Mouse (Mus musculus) CD8-positive naive resting alpha-beta T cell, adult 57 days (primary cell): ENCODE data around the gene Atg4d. TPM values are rescaled to one million over a fixed set of nuclear protein-coding genes. Genes with fewer than 3 reads are reported as not detected.

Experiments used
- total RNA-seq: library from RNA; stranded (reverse); gene quantifications from one replicate; pipeline ENCODE4 v1.2.4, GENCODE M21; 2023

Gene Atg4d
- 56.6 TPM for total RNA-seq

DNA sequence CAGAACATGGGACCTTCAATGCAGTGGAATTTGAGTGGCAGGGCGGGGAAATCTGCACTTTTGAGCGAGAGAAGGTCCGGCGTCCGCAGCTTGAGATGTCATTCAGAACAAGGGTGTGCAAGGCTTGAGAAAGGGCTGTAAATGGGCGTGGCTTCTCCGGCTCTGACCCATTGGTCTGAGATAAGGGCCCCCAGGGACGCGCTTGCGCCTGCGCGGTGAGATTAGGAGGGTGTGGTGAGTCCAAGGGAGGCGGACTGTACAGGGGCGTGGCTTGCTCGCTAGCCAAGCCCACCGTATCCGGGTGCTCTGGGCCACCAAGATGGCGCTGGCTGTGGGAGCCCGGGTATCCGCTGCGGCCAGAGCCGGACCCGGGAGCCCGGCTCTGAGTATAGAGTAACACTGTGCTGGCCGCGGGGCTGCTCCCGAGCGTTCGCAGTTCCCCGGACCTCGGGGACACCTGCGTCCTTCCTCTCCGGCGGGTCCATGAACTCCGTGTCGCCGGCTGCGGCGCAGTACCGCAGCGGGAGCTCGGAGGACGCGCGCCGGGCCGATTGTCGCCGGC lies at the start of gene Atg4d:
TSS of gene Atg4d (plus strand) at position 294 of the 562 bp plus-strand sequence.

DNA sequence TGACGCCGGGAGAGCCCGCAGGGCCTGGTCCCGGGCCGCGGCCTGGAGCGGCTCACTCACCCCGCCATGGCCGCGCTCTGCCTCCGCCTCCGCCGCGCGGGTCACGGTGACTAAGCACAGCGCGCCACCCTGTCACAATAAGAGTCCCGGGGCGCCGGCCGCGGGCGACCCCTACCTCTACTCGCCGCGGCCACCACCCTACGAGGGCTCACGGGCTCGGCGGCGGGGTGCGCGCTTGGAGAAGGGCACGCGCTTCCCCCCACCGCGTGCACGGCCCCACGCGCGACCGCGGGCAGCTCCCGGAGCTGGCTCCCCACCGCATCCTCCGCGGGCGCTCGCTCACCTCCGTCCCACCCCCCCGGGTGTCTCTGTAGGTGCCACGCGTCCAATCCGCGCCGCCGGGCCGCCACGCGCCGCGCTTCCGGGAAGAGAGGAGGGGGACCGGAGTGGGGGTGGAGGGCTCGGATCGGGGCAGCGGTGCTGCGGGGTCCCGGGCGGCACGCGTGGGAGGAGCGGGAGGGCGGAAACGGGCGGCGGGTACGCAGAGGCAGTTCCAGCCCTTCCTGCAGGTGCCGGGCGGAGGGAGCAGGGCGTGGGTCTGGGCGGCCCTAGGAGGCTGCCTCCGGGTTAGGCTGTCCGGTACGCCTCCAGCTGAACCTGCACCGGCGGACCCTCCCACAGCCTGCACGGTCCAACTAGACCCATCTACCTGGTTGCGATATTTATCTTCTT lies 26.2 kb upstream of the Atg4d start, which contains the start of gene Keap1:
TSS of gene Keap1 (minus strand) at position 629 of the 732 bp plus-strand sequence.

DNA sequence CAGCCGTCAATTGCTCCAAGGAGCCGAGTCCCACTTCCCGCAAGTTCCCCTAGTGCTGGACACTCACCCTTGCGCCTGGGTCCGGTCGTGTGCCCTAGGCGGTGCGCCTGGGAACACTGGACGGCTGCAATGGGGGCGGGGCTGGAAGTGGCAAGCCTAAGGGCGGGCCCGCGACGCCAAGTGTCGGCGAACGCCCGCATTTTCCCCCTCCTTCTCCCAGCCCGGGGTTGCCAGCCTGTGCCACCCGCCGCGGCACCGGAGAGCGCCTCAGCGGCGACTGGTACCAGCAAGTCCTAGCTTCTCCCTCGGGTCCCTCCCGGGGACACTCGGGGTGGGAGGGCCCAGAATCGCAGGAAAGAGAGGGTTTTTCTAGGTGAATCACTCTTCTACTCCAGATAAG lies 16.8 kb upstream of the Atg4d start, which contains the start of gene S1pr5:
TSS of gene S1pr5 (minus strand) at position 118 of the 400 bp plus-strand sequence.

GRCm38 (mm10) chr9:21287571-21288402 lies 22.7 kb downstream of the Atg4d start, which contains the start of gene Kri1:
TSS of gene Kri1 (minus strand) at chr9:21287969.

DNA sequence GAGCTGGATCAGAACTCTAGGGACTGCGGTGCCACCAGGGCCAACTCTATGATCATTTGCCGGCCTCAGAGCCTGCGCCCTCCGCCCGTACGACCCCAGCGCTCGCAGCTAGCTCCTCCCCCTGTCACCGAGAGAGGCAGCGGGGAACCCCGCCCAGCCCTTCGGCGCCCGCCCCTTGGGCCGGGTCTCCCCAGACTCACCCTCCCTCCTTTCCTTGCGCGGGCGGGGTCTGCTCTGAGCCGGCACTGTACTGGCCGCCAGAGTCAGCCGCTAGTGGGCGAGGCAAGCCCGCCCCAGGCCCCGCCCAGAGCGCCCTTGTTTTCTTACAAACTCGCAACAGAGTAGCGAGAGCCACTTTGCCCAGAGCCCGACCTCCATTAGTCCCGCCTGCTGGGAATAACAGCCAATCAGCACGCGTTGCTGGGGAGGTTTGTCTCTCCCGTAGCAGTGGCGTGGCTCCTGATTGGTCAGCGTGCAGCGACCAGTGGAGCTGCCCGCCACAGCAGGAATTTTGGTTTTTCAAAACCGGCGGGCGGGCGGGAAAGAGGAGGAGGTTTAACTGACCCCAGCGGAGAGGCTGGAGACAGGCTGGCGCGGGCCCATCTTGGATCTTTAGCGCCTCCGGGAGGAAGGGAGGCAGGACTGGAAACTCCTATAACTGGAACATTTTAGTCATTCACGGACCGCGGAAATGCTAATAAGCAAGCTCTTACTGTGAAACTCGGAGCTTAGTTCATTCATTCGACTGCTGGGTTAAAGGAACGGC lies 26.1 kb downstream of the Atg4d start, which contains the start of gene Cdkn2d:
TSS of gene Cdkn2d (minus strand) at position 386 of the 766 bp plus-strand sequence.

DNA sequence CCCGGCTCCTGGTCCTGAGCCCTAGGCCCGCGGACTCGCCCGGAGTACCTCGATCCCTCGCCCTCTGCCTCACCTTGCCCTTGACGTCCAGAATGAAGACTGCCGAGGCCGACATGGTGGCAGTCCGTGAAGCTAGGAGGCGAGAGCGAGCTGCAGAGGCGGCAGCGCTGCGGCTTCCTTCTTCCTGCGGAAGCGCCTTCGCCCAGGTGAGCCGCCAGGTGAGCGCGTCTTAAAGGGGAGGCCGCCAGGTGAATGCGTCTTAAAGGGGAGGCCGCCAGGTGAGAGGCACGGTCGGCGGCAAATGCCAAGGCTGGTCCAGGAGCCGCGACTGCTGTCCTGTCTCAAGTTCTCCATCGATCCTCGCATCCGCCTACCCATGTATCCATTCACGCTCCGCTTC lies 47.0 kb downstream of the Atg4d start, which contains the start of gene Ap1m2:
TSS of gene Ap1m2 (minus strand) at position 204 of the 400 bp plus-strand sequence.

DNA sequence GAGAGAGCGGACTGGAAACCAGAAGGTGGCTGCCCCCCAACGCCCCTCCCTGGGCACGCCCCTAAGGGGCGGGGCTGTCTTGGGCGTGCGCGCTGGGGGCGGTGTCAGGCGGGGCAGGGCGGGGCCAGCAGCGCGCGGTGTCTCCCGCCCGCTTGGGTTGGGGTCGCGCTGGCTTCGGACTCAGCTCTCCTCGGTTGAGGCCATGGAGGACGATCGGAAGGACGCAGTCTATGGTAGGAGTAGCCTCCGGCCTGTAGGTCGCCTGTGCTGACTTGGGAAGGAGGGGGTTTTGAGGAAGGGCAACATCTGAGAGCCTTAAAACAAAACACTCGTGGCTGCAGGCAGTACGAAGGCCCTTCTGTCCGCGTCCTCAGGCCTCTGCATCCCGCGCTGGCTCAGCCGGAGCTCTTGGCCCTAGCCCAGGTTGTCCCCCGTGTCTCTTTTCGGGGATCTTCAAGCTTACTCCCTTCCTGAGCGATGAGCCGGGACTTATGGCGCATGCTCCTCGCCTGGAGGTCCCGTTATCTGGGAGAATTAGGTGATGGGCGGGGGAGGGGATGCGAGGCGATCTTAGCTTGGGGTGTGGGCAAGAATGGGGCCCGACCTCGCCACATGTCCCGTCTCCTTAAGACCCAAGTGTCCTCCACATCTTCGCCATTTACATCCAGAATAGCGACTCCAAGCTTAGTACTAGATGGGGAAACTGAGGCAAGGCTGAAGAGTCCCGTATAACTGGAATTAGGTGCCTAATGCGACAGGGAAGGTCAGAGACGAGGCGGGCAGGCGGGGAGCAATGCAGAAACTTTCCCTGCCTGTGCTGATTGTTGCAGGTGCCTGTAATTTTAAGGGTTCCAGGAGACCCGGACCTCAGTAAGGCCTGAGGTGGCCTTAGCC lies 55.8 kb downstream of the Atg4d start, which contains the start of gene Slc44a2:
TSS of gene Slc44a2 (plus strand) at position 80 of the 894 bp plus-strand sequence.

Other genes starting within 250 kb of the Atg4d start
- gene Icam1, start 249.3 kb upstream of the Atg4d start, total RNA-seq, result 44.3 TPM
- gene Icam4, start 235.9 kb upstream of the Atg4d start, total RNA-seq, result 0.92 TPM
- 0.21 TPM for gene Icam5, start 233.2 kb upstream of the Atg4d start, total RNA-seq
- not detected for gene Zglp1, start 198.2 kb upstream of the Atg4d start, total RNA-seq
- 1.7 TPM for gene Gm49373, start 192.2 kb upstream of the Atg4d start, total RNA-seq
- 25.2 TPM for gene Fdx1l, start 191.7 kb upstream of the Atg4d start, total RNA-seq
- 12.2 TPM for gene Gm38431, start 173.3 kb upstream of the Atg4d start, total RNA-seq
- gene Raver1, start 173.3 kb upstream of the Atg4d start, total RNA-seq, result 107 TPM
- 48.3 TPM for gene Tyk2, start 134.1 kb upstream of the Atg4d start, total RNA-seq
- 131 TPM for gene Cdc37, start 115.3 kb upstream of the Atg4d start, total RNA-seq
- 0.92 TPM for gene Pde4a, start 99.6 kb upstream of the Atg4d start, total RNA-seq
- 37.0 TPM for gene Keap1, start 25.9 kb upstream of the Atg4d start, total RNA-seq
- not detected for gene S1pr5, start 16.9 kb upstream of the Atg4d start, total RNA-seq
- gene Kri1, start 22.7 kb downstream of the Atg4d start, total RNA-seq, result 126 TPM
- gene Cdkn2d, start 26.1 kb downstream of the Atg4d start, total RNA-seq, result 54.8 TPM
- 4.0 TPM for gene Ap1m2, start 47.0 kb downstream of the Atg4d start, total RNA-seq
- gene Slc44a2, start 55.4 kb downstream of the Atg4d start, total RNA-seq, result 390 TPM
- gene Ilf3, start 102.6 kb downstream of the Atg4d start, total RNA-seq, result 101 TPM
- gene Qtrt1, start 146.5 kb downstream of the Atg4d start, total RNA-seq, result 79.3 TPM
- gene Dnm2, start 159.6 kb downstream of the Atg4d start, total RNA-seq, result 352 TPM
- 3.1 TPM for gene Tmed1, start 245.0 kb downstream of the Atg4d start, total RNA-seq